Mouse (Mus musculus): ENCODE measurements at regions not wholly inside any gene's neighbourhood (a gene's known extent, or its start where the extent isn't known, plus 50 kb on each side); places are given as distances from the start of the nearest gene placed in this dataset.

DNA sequence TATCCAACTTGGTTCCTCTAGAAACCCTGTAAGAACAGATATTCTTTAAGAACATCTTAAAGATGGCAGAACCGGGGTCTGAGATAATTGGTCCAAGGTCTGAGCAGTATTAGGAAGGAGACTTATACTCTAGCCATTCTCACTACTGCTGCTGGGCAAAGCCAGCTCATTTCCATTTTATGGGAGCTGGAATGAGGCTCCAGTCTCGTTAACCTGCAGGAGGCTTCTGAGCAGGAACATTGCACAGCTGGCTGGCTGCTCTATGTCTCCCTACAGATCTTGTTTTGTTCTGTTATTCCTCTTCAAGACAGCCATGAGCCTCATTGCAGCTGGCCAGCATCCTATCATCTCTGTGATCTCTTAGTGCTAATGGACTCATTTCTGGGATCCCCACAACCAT lies 136.3 kb upstream of the Mylip start:
- no peak for TF ChIP-seq CTCF (IDR thresholded peaks at IDR 0.05; ENCODE audit: low read depth)
- no peak for TF ChIP-seq EP300 (IDR thresholded peaks at IDR 0.05; ENCODE audit: low read depth)

All from heart, postnatal 0 days (tissue).